Mouse (Mus musculus) cortical plate, adult 2 months (tissue): ENCODE results near the gene Mrpl48.

ENCODE experiments used
- CTCF ChIP-seq: fragments of 200-500 bp; IDR thresholded peaks from 2 replicates; pipeline ENCODE4 v1.5.1; 2011; ENCODE audit warnings: mild to moderate bottlenecking, control low read depth, low read length; ENCODE audit not compliant: insufficient read depth; ENCODE audit errors: extremely low read depth
- POLR2A ChIP-seq: fragments of 200-500 bp; IDR thresholded peaks from 2 replicates; pipeline ENCODE4 v1.6.1; 2011; ENCODE audit warnings: mild to moderate bottlenecking, low read length, control low read depth; ENCODE audit not compliant: insufficient read depth; ENCODE audit errors: extremely low read depth

GRCm38 (mm10) chr7:100622277-100622676, 14.2 kb upstream of the Mrpl48 start:
- TF ChIP-seq POLR2A (no peak), CTCF (no peak)
